Mouse (Mus musculus) gastrocnemius, postnatal 14 days (tissue): ENCODE measurements around the gene Idh3g. TPM values are rescaled to one million over a fixed set of nuclear protein-coding genes. Genes with fewer than 3 reads are reported as not detected.
"Not testable (repeated sequence)": the region's sequence is repeated elsewhere in the genome, so short reads cannot be mapped to it uniquely, and the experiment has no call there.

Experiments used
- DNase-seq: peaks from one replicate; pipeline ENCODE4 v3.0.0; 2021; ENCODE audit warnings: mixed read lengths
- intact Hi-C: fragments of 180-260 bp; cut with DNase I; formaldehyde crosslinking; loops from one replicate; pipeline ENCODE4 v1.15.1; 2025; ENCODE audit warnings: low total_unique reads
- total RNA-seq, 2 experiments: library from RNA; stranded (reverse); gene quantifications; 2 replicates each; pipeline ENCODE4 v1.2.3; 2021

The Idh3g gene
- total RNA-seq, 2 experiments from 2014 or later, result 305 to 363 TPM

DNA sequence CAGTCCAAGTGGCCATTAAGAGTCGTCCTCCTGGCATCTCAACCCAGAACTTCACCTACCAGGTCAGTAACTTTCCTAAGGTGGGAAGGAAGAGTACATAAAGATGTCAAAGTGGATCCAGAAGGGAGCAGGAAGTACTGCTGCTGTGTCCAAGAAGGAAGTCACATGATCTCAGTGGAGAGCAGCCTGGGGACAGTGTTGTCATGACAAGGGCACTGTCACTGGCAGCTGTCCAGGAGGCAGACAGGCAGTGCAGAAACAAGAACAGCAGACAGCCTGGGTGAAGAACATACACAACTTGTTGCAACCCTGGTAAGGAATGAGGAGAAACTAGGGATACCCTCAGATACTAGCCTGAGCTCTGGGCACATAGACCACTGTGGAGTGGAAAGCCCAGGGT lies 21.4 kb downstream of the Idh3g start:
- intact Hi-C loops, result no loop called here
- peak; percentile 54 for DNase-seq

GRCm38 (mm10) chrX:73758611-73759290 lies 27.9 kb downstream of the Idh3g start:
- no peak for DNase-seq
- intact Hi-C loops, result no loop called here

- DNase-seq, result no peak
- intact Hi-C loops, result no loop called here
Observed at GRCm38 (mm10) chrX:73756334-73757140, 30.2 kb downstream of the Idh3g start, which contains the start of gene Plxnb3. TSS of gene Plxnb3 (plus strand) at chrX:73757090.

GRCm38 (mm10) chrX:73748977-73749376 lies 37.7 kb downstream of the Idh3g start:
- intact Hi-C loops, result no loop called here
- no peak for DNase-seq

DNA sequence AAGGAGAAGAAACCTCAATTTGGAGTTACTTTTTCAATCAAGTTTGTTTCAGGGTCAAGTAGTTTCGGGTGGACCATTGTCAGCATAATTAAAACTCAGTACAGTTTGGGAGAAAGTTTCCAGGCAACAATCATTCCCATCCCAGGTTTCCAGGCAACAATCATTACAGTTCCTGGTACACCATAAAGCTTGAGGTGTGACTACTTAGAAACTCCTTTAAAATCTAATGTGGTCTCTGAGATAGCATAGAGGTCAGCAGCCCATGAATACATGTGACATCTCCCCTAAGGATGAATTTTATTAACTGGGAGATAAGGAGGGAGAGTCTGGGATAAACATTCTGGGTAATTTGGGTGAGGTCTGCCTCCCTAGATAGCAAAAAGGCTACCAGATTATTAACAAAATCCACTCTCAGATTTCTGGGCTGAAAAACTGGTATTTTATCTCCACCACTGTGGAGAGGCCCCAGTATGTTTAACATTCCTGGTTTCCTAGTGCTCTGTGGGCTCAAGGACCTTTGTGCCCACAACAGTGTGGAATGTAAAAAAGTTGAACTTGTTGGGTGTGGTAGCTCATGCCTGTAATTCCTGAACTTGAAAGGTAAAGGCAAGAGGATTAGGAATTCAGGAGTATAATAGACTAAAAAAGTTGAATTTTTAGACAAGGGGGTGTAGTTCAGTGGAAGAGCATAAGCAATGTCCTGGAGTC lies 41.8 kb downstream of the Idh3g start:
- intact Hi-C loops, result no loop called here
- DNase-seq, result no peak

DNA sequence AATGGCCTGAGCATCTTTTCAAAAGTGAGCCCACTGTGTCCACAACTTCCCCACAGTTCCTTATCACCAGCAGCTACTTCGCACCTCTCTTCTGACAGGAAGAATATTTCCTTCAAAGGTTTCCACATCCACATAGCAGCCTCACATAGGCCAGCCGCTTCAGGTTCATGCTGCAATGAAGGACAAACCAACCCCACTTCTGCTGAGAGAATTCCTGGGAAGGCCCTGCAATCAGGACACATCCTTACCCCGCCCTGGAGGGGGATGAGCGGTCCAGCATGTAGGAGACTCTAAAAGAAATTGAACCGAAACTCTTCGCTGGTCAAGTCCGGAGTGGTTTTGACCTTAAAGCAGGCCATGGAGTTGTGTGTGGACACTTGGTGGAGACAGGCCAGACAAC lies 46.9 kb downstream of the Idh3g start:
- intact Hi-C loops, DNase-seq: not testable (repeated sequence)

GRCm38 (mm10) chrX:73739151-73739550 lies 47.5 kb downstream of the Idh3g start:
- DNase-seq, result no peak
- intact Hi-C loops, result no loop called here

DNA sequence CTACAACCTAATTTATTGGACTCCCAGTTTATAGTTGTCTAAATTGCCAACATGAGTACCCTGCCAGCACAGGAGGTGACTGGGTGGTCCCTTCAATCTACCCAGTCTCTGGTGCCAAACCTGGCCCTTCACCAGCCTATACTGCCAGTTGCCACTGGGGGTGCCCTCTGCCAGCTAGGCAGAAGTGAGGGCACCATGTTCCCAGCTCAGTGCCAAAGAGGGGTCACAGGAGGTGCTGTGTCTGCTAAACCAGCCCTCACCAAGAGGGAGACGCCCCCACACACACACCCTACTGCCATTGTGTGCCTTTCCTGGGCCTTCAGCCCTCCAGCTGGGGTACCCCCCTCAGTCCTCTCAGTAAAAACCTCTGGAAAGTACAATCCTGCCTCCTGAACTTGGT lies 48.5 kb downstream of the Idh3g start:
- no peak for DNase-seq
- intact Hi-C loops, result no loop called here

DNA sequence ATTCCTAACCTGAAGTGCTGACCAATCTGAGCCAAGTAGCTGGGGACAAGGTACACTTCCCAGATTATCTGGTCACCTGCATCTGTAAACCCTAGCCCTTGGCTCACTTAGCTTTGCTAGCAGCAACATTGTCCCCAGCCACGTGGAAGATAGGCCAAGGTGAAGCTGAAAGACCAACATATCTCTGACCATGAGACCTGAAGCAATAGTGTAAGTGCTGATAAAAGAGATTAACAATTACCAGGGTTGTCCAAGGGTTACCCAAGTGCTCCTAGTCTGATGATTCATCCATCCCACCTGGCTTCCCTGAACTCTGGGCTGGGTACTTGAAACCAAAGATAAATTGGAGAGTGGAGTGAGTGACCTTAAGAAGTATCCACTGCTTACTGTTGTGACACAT lies 55.8 kb downstream of the Idh3g start:
- DNase-seq, result no peak
- intact Hi-C loops, result no loop called here

Other genes starting within 250 kb of the Idh3g start
- gene Dusp9, start 147.5 kb downstream of the Idh3g start, total RNA-seq, result not detected
- 10 to 100 TPM; 15.4 to 16.3 TPM for gene Pnck, start 126.8 kb downstream of the Idh3g start, total RNA-seq
- 10 to 100 TPM; 55.5 to 58.5 TPM for gene Slc6a8, start 113.7 kb downstream of the Idh3g start, total RNA-seq
- gene Bcap31, start 70.7 kb downstream of the Idh3g start, total RNA-seq, result 10 to 100 TPM; 60.5 to 68.8 TPM
- gene Abcd1, start 70.3 kb downstream of the Idh3g start, total RNA-seq, result 10 to 100 TPM; 22.2 to 22.9 TPM
- 1 to 10 TPM; 1.2 to 1.8 TPM for gene Plxnb3, start 29.8 kb downstream of the Idh3g start, total RNA-seq
- 10 to 100 TPM; 66.3 to 93.3 TPM for gene Srpk3, start 12.5 kb downstream of the Idh3g start, total RNA-seq
- 10 to 100 TPM; 83.7 to 89.5 TPM for gene Ssr4, start 131 bp upstream of the Idh3g start, total RNA-seq
- gene Pdzd4, start 38.1 kb upstream of the Idh3g start, total RNA-seq, result 1 to 10 TPM; 1.7 to 2.2 TPM
- not detected for gene Avpr2, start 105.2 kb upstream of the Idh3g start, total RNA-seq
- 1 to 10 TPM; 1.4 to 1.5 TPM for gene L1cam, start 109.2 kb upstream of the Idh3g start, total RNA-seq
- gene Arhgap4, start 135.0 kb upstream of the Idh3g start, total RNA-seq, result under 1 TPM; 0.55 to 0.66 TPM
- 10 to 100 TPM; 58.8 to 66.1 TPM for gene Naa10, start 135.0 kb upstream of the Idh3g start, total RNA-seq
- gene Renbp, start 144.0 kb upstream of the Idh3g start, total RNA-seq, result 1 to 10 TPM; 3.8 to 4.2 TPM
- 10 to 100 TPM; 39.9 to 43.9 TPM for gene Hcfc1, start 179.5 kb upstream of the Idh3g start, total RNA-seq
- gene Irak1, start 237.0 kb upstream of the Idh3g start, total RNA-seq, result 10 to 100 TPM; 40.3 to 41.2 TPM